Mouse (Mus musculus): ENCODE measurements around the gene Mrpl45.

DNA sequence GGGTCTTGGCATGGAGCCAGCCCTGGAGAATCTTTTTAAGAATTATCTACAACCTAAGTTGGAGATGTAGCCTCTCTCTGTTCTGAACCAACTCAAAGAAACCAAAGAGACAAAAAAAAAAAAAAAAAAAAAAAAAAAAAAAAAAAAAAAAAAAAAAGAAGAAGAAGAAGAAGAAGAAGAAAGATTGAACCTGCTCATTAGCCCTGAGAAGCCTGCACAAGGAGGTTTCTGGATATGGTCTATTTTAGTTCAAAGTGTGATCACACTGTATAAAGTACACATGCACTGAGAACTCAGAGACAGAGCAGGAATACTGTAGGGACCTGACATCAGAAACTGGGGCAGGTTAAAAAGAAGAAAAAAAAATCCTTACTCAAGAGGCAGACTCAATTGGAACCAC is 27.9 kb upstream of the Mrpl45 start:
- TF ChIP-seq POLR2A (IDR thresholded peaks at IDR 0.05; ENCODE audit: insufficient read depth, low read length) (no peak), CTCF (IDR thresholded peaks at IDR 0.05; ENCODE audit: low read depth, low read length) (no peak)
